Mouse (Mus musculus) layer of hippocampus, adult 2 months (tissue): ENCODE results near the gene Diaph3. TPM values are rescaled to one million over a fixed set of nuclear protein-coding genes. Genes with fewer than 3 reads are reported as not detected.
"Not testable (repeated sequence)": the region's sequence is repeated elsewhere in the genome, so short reads cannot be mapped to it uniquely, and the experiment has no call there.

Experiments used
- DNase-seq, 2 experiments: peaks; one replicate each; pipeline ENCODE4 v3.0.0; 2022; ENCODE audit warnings: low spot score in 2 of 2
- H3K27ac ChIP-seq: fragments of 200-600 bp; 2 replicates; pipeline ENCODE4 v1.8.1; 2022
- H3K4me3 ChIP-seq: fragments of 200-600 bp; 2 replicates; pipeline ENCODE4 v1.8.1; 2022; ENCODE audit warnings: mild to moderate bottlenecking
- CTCF ChIP-seq: fragments of 200-600 bp; conservative IDR thresholded peaks from 2 replicates; pipeline ENCODE4 v1.8.1; 2022; ENCODE audit warnings: antibody characterized with exemption, mild to moderate bottlenecking, moderate library complexity
- total RNA-seq, 2 experiments: library from RNA; stranded (reverse); gene quantifications; 2 replicates each; pipeline ENCODE4 v1.2.3; 2021

The Diaph3 gene
- total RNA-seq, 2 experiments from 2014 or later = 4.4 to 4.6 TPM

DNA sequence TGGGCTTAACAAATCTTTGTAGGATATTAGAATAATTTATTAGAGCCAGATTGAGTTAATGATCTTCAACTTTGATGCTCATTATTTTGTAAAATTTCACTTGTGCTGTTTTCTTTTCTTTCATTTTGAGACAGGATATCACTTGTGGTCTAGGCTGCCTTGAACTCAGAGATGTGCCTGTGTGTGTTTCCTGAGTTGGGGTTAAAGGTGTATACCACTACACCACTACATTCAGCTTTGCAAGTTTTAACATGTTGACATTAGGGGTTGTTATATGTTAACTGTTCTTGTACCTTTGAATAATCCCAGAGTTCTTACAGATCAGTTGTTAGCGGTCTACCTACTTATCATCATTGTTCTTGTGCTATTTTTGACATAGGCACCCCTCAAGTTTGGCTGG, 404.4 kb downstream of the Diaph3 start:
- DNase-seq = no peak
- no peak for TF ChIP-seq CTCF
- Histone ChIP-seq H3K27ac (no peak overlapping the region), H3K4me3 (no peak overlapping the region)

DNA sequence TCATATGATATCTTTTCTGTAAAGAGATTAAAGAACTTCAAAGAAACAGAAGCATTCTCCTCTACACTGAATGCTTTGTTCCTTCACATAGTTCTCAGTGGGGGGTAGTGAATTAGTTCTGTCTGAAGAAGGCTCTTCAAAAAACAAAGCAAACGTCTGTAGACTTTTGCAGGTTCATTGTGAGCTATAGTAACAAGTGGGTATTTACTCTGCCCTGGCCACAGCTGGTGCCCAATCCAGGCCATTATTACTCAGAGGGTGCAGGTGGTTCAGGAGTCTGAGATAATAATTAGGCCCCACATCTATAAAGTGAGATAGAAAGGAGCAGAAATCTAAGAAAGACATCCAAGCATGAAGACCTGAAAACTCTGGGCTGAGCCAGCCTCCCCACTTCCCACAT, 409.7 kb downstream of the Diaph3 start:
- no peak for DNase-seq
- H3K4me3 ChIP-seq = no peak overlapping the region
- no peak overlapping the region for H3K27ac ChIP-seq
- TF ChIP-seq CTCF = no peak

GRCm38 (mm10) chr14:86729617-86730098, 411.4 kb downstream of the Diaph3 start:
- DNase-seq = no peak
- TF ChIP-seq CTCF = peak; percentile 43
- no peak overlapping the region for H3K4me3 ChIP-seq

DNA sequence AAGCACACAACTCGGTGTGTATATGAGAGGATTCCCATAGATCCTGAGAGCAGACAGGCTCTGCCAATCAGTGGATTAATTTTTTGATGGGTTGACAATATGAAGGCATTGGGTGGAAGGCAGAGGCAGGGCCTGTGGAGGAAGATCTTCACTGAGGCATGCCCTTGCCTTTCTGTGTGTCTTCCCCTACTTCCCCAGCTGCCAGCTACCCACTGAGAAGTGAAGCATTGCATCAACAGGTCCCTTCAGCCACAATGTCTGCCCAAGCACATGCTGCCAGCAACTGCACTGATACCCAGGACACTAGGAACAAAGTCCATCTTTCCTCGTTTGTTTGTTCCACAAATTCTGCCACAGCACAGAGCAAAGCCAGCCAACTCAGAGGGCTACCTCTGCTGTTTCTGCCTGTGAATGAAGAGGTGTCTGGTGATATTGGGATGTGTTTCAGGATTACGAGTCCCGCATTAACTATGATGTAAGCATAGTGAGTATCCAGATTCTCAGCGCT, 413.4 kb downstream of the Diaph3 start:
- DNase-seq = no peak
- Histone ChIP-seq H3K27ac (no peak overlapping the region), H3K4me3 (no peak overlapping the region)
- no peak for TF ChIP-seq CTCF

More at GRCm38 (mm10) chr14:86729617-86730098, 411.4 kb downstream of the Diaph3 start:
- H3K27ac ChIP-seq = peak overlapping the region; percentile 43

DNA sequence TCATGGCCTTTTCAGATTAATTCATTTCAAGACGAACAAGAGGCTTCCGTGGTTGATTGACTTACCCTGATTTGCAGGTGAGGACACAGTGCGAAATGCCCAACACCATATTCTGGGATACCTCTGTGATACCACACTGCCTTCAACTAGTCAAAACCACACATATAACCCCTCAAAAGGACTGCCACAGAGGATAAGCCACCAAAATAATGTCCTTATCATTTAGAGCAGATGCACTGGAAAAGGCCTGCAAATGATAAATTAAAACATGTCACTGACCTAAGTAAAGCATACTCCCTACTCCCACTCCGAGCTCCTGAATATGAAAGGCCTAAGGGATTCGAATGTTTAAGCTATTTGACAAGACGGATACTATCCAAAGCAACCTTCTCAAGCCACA, 419.3 kb downstream of the Diaph3 start:
- no peak for TF ChIP-seq CTCF
- Histone ChIP-seq H3K27ac (no peak overlapping the region), H3K4me3 (no peak overlapping the region)
- no peak for DNase-seq

DNA sequence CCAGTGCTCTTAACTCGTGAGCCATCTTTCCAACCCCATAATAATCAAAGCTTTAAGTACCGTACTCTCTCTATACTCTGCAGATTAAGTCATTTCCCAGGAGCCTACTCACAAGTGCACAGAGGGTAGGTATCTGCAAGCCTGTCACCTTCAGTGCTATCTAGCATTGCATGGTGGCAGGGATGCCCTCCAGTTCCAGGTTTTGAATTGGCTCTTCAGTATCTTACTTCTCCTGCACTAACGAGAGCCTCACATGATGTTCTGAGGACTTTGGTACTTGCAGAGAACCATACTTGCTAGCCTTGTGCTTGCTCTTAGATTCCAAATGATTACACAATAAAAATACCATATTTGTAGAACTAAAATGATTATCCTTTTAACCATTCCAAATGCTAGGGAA, 420.0 kb downstream of the Diaph3 start:
- no peak for TF ChIP-seq CTCF
- H3K4me3 ChIP-seq = no peak overlapping the region
- DNase-seq = no peak
- H3K27ac ChIP-seq = no peak overlapping the region

DNA sequence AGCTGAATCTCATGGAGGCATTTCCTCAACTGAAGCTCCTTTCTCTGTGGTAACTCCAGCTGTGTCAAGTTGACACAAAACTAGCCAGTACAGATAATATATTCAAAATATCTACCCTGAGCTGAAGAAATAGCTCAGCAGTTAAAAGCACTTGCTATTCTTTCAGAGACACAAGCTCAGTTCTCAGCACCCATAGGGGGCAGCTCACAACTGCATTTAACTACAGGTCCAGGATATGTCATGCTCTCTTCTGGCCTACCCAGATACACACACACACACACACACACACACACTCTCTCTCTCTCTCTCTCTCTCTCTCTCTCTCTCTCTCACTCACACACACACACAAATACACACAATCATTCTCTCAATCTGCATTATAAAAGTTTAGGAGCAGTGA, 420.6 kb downstream of the Diaph3 start:
- not testable (repeated sequence) for H3K27ac ChIP-seq, DNase-seq, H3K4me3 ChIP-seq

DNA sequence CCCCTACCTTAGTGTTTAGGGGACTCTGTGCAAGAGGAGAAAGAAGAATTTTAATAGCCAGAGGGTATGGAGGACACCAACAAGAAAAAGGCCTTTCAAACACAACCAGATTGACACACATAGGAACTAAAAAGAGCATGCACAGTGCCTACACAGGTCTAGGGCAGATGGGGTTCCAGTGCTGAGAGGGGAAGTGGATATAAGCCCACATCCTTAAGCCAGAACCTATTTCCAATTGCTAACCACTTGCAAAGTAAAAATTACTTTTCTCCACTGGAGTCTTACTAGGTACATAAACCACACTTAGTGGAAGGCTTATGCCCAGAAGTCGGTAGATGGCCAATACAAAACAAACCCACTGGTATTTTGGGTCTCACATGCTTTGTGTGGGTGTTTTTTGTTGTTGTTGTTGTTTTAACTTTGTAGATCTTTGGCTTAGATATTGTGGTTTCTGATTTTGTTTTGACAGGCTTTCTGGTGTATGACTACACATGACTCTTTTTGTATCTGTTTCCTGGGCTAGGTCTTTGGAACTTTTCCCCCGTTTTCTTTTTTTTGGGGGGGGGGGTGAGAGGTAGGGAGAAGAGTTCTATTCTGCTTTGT, 426.8 kb downstream of the Diaph3 start:
- Histone ChIP-seq H3K27ac (no peak overlapping the region), H3K4me3 (no peak overlapping the region)
- TF ChIP-seq CTCF = no peak
- no peak for DNase-seq

DNA sequence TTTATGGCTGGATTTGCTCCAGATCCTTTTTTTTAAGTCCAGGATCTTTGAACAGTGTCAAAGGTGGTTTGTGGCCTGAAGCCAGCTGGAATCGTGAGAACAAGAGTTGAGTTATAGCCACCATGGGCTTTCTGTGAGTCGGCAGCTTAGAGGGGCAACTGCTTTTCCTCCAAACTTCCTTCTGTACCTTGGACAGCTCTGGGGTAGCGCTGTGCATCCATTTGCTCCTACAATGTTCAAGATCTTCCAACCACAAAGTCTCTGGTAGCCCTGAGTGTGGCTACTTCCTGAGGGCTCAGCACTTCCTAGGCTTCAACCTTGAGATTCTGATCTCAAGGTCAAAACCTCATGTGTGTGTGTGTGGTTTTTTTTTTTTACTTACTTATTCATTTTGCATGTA, 437.0 kb downstream of the Diaph3 start:
- DNase-seq = no peak
- no peak for TF ChIP-seq CTCF
- H3K4me3 ChIP-seq = no peak overlapping the region
- no peak overlapping the region for H3K27ac ChIP-seq

DNA sequence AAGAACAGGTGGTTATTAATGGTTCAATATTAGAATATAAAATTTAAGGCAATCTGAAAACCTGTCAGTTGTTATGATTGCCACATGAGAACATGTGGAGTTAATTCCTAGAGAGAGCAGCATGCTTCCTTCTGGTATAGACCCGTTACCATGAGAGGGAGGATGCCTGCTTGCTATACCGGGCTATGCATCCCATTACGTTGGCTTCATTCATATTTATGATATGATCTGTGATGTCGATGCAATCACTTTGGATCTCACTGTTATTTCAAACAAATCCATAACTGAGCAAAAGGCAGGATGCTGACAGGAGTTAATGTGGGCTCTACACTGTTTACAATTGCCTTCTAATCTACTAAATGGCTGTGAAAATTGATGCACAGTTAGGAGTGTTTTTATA, 439.9 kb downstream of the Diaph3 start:
- no peak for TF ChIP-seq CTCF
- Histone ChIP-seq H3K27ac (no peak overlapping the region), H3K4me3 (no peak overlapping the region)
- no peak for DNase-seq

DNA sequence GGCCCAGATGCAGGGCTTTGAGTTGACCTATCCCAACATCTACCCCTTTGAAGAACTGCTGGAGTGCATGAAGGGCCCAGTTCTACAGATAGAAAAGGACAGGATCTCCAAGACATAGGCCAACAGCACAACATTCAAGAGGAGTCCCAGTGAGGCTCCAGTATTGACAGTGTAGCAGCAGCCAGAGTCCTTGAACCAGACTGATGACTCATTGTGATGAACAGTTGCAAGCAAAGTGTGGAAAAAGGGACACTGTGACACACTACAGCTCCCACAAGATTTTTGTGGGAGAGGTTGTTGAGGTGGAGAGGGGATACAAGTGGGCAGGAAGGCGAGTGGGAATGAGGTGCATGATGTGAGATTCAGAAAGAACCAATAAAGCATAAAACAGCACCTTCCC, 443.1 kb downstream of the Diaph3 start:
- DNase-seq = no peak
- no peak for TF ChIP-seq CTCF
- Histone ChIP-seq H3K4me3 (no peak overlapping the region), H3K27ac (no peak overlapping the region)

GRCm38 (mm10) chr14:86692714-86693113, 448.3 kb downstream of the Diaph3 start:
- Histone ChIP-seq H3K4me3 (no peak overlapping the region), H3K27ac (no peak overlapping the region)
- no peak for TF ChIP-seq CTCF
- no peak for DNase-seq

DNA sequence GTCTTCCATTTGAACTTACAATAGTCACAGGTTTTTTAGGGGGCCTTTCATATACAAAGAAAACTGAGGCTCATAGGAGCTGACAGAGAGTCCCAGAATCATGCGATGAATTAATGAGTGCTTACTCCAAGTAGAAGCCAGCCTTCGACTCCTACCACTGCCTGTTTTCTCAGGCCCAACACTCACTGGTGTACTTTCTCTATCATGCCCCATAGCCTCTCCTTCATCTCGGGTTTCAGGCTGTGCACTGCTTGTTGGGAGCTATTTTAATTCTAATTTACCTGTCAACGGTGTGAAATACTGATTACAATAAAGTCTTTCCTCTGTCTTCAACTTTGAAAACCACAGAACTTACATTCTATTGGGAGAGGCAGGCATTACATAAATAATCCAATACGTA, 449.7 kb downstream of the Diaph3 start:
- Histone ChIP-seq H3K27ac (no peak overlapping the region), H3K4me3 (no peak overlapping the region)
- TF ChIP-seq CTCF = no peak
- DNase-seq = no peak
